Mouse (Mus musculus) regulatory T cell (primary cell): ENCODE measurements around the gene Dnph1.
"Not testable (repeated sequence)": the region's sequence is repeated elsewhere in the genome, so short reads cannot be mapped to it uniquely, and the experiment has no call there.

Experiments used
- in situ Hi-C: fragments of 300-600 bp; cut with MboI, MseI; formaldehyde crosslinking; loops from one replicate; pipeline ENCODE4 v1.15.1; 2025; ENCODE audit warnings: high pct_unique_total_duplicates

The Dnph1 gene

GRCm38 (mm10) chr17:46496623-46497434 lies at the start of gene Dnph1:
Gene Dnph1 (plus strand): TSS chr17:46496711.
- in situ Hi-C loops, result no loop called here

GRCm38 (mm10) chr17:46452683-46453082 lies 43.8 kb upstream of the Dnph1 start:
- in situ Hi-C loops, result no loop called here

GRCm38 (mm10) chr17:46453302-46453948 lies 43.1 kb upstream of the Dnph1 start:
- in situ Hi-C loops, result no loop called here

- in situ Hi-C loops, result no loop called here
Measured at GRCm38 (mm10) chr17:46453970-46454411, 42.5 kb upstream of the Dnph1 start.

- in situ Hi-C loops, result no loop called here
Measured at GRCm38 (mm10) chr17:46454539-46454938, 42.0 kb upstream of the Dnph1 start.

- in situ Hi-C loops, result no loop called here
Measured at GRCm38 (mm10) chr17:46455110-46455691, 41.3 kb upstream of the Dnph1 start.

GRCm38 (mm10) chr17:46457791-46458190 lies 38.7 kb upstream of the Dnph1 start:
- in situ Hi-C loops, result no loop called here

- in situ Hi-C loops, result no loop called here
Measured at GRCm38 (mm10) chr17:46458439-46458838, 38.1 kb upstream of the Dnph1 start.

GRCm38 (mm10) chr17:46460673-46461072 lies 35.8 kb upstream of the Dnph1 start:
- in situ Hi-C loops, result loop anchor here (10.0 kb wide), 1 partner anchor 794 kb away; no protein-coding TSS in a partner anchor

- in situ Hi-C loops, result loop anchor here (10.0 kb wide), 1 partner anchor 793 kb away; no protein-coding TSS in a partner anchor
Measured at GRCm38 (mm10) chr17:46461347-46461746, 35.2 kb upstream of the Dnph1 start.

GRCm38 (mm10) chr17:46462226-46462625 lies 34.3 kb upstream of the Dnph1 start:
- in situ Hi-C loops, result loop anchor here (10.0 kb wide), 1 partner anchor 793 kb away; no protein-coding TSS in a partner anchor

GRCm38 (mm10) chr17:46467830-46468229 lies 28.7 kb upstream of the Dnph1 start:
- in situ Hi-C loops, result loop anchor here (10.0 kb wide), 1 partner anchor 787 kb away; no protein-coding TSS in a partner anchor

GRCm38 (mm10) chr17:46476601-46477000 lies 19.9 kb upstream of the Dnph1 start:
- in situ Hi-C loops, result no loop called here

- in situ Hi-C loops, result no loop called here
Measured at GRCm38 (mm10) chr17:46477286-46477685, 19.2 kb upstream of the Dnph1 start.

GRCm38 (mm10) chr17:46483561-46484001 lies 12.9 kb upstream of the Dnph1 start:
- in situ Hi-C loops, result no loop called here

GRCm38 (mm10) chr17:46484021-46484431 lies 12.5 kb upstream of the Dnph1 start:
- in situ Hi-C loops, result no loop called here

- in situ Hi-C loops, result no loop called here
Measured at GRCm38 (mm10) chr17:46484461-46484875, 12.0 kb upstream of the Dnph1 start.

GRCm38 (mm10) chr17:46486995-46487394 lies 9.5 kb upstream of the Dnph1 start:
- in situ Hi-C loops, result no loop called here

GRCm38 (mm10) chr17:46487431-46487830 lies 9.1 kb upstream of the Dnph1 start, which contains the start of gene Ttbk1:
Gene Ttbk1 (minus strand): TSS chr17:46487675.
- in situ Hi-C loops, result no loop called here

GRCm38 (mm10) chr17:46495486-46495885 lies 1.0 kb upstream of the Dnph1 start:
- in situ Hi-C loops, result no loop called here

- in situ Hi-C loops, result not testable (repeated sequence)
Measured at GRCm38 (mm10) chr17:46496081-46496480, 430 bp upstream of the Dnph1 start.

- in situ Hi-C loops, result no loop called here
Measured at GRCm38 (mm10) chr17:46497956-46498355, 1.4 kb downstream of the Dnph1 start.
